Mouse (Mus musculus) WW6 (cell line): ENCODE data around the gene Gm6882.
"Not testable (repeated sequence)": the region's sequence is repeated elsewhere in the genome, so short reads cannot be mapped to it uniquely, and the experiment has no call there.

Experiments
- DNase-seq: peaks from one replicate; pipeline ENCODE4 v3.0.0-alpha.2; 2013; ENCODE audit warnings: low read depth, low spot score

The Gm6882 gene

GRCm38 (mm10) chr7:21432645-21433044 lies at the start of gene Gm6882:
Gm6882 (minus strand) TSS chr7:21432745.
- not testable (repeated sequence) for DNase-seq
